Mouse (Mus musculus): ENCODE data around the gene Gpatch2l. TPM values are rescaled to one million over a fixed set of nuclear protein-coding genes. Genes with fewer than 3 reads are reported as not detected.

Gpatch2l gene
- polyA plus RNA-seq, 1 experiment from 2014 or later = 16.7 TPM

DNA sequence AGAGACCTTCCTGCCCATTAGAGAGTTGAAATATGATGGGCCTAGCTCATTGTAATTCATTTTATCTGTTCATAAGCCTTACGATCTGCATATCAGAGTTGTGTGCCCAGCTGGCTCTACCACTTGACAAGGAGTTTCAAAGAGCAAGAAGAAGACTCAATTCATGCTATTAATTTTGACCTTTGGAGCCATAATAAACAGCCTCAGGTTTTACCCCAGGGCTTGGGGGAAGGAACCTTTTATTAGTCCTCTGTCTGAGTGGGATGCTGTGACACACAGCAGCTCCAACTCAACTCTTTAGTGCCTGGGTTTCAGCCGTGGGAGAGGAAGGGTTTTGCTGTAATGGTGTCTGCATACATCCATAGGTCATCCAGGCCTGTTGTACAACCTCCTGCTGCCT is 32.6 kb downstream of the Gpatch2l start:
- H3K27me3 ChIP-seq (ENCODE audit: control insufficient read depth, insufficient read depth, low read length) = no peaks in the 10 kb centered on the region
- ATAC-seq (ENCODE audit: low FRiP score) (no peak), DNase-seq (ENCODE audit: low spot score, missing footprints) (no peak)
- no peak overlapping the region for H3K4me3 ChIP-seq (ENCODE audit: low read depth, low read length)
- no peak overlapping the region for H3K4me2 ChIP-seq
- H3K4me1 ChIP-seq (ENCODE audit: control insufficient read depth, insufficient read depth, low read length) = peaks cover 7% of the 10 kb centered on the region
- no peaks in the 10 kb centered on the region for H3K9me3 ChIP-seq (ENCODE audit: control insufficient read depth, low read length)
- WGBS = 75% methylated on average over 2 of the region's 2 CpGs
- no peaks in the 10 kb centered on the region for H3K36me3 ChIP-seq (ENCODE audit: control insufficient read depth, insufficient read depth, low read length)
- no peak overlapping the region for H3K27ac ChIP-seq (ENCODE audit: low read depth, low read length)
- H3K9ac ChIP-seq (ENCODE audit: low read length) = no peak overlapping the region

DNA sequence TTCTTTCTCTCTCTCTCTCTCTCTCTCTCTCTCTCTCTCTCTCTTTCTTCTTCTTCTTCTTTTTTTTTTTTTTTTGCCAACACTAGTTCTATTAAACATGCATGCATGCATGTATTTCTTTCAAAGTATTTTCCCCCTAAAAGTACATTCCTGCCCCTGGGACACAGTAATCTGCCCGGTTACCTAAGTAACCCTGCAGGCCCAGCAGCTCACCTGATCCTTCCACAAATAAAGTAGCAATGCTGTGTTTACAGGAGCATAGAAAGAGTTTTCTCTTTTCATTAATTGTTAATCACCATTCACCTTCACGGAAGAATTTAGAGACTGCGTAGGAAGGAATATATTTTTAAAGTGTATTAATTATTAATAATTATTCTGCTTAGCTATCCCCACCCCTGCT is 34.1 kb downstream of the Gpatch2l start:
- Histone ChIP-seq H3K27ac (ENCODE audit: low read depth, low read length) (no peak overlapping the region), H3K4me3 (ENCODE audit: low read depth, low read length) (no peak overlapping the region), H3K4me2 (no peak overlapping the region), H3K9me3 (ENCODE audit: control insufficient read depth, low read length) (no peaks in the 10 kb centered on the region), H3K27me3 (ENCODE audit: control insufficient read depth, insufficient read depth, low read length) (no peaks in the 10 kb centered on the region), H3K36me3 (ENCODE audit: control insufficient read depth, insufficient read depth, low read length) (no peaks in the 10 kb centered on the region), H3K9ac (ENCODE audit: low read length) (no peak overlapping the region), H3K4me1 (ENCODE audit: control insufficient read depth, insufficient read depth, low read length) (peaks cover 9% of the 10 kb centered on the region)
- 86% methylated on average over 3 of the region's 3 CpGs for WGBS
- DNase-seq (ENCODE audit: low spot score, missing footprints) = no peak
- ATAC-seq (ENCODE audit: low FRiP score) = no peak

DNA sequence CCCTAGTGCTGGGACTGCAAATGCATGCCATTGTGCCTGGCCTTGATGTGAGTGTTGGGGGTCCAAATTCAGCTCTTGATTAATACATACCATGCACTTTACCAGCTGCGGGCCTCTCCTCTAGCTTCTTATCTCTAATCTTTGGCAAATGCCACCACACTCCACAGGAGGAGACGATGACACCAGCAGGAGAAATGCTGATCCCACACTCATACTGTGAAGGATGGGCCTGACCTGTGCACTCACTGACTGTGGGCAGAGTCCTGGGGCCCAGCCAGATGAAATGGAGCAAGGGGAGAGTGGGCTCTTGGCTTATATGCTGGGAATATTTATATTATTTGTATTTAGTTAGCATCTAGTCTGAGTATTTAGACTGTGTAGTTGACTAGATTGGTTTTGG is 34.8 kb downstream of the Gpatch2l start:
- ATAC-seq (ENCODE audit: low FRiP score) (no peak), DNase-seq (ENCODE audit: low spot score, missing footprints) (no peak)
- H3K27ac ChIP-seq (ENCODE audit: low read depth, low read length) = no peak overlapping the region
- H3K27me3 ChIP-seq (ENCODE audit: control insufficient read depth, insufficient read depth, low read length) = no peaks in the 10 kb centered on the region
- no peaks in the 10 kb centered on the region for H3K9me3 ChIP-seq (ENCODE audit: control insufficient read depth, low read length)
- no peak overlapping the region for H3K4me3 ChIP-seq (ENCODE audit: low read depth, low read length)
- H3K4me1 ChIP-seq (ENCODE audit: control insufficient read depth, insufficient read depth, low read length) = peaks cover 9% of the 10 kb centered on the region
- no peak overlapping the region for H3K9ac ChIP-seq (ENCODE audit: low read length)
- WGBS = 57% methylated on average over 2 of the region's 2 CpGs
- H3K36me3 ChIP-seq (ENCODE audit: control insufficient read depth, insufficient read depth, low read length) = no peaks in the 10 kb centered on the region
- H3K4me2 ChIP-seq = no peak overlapping the region

DNA sequence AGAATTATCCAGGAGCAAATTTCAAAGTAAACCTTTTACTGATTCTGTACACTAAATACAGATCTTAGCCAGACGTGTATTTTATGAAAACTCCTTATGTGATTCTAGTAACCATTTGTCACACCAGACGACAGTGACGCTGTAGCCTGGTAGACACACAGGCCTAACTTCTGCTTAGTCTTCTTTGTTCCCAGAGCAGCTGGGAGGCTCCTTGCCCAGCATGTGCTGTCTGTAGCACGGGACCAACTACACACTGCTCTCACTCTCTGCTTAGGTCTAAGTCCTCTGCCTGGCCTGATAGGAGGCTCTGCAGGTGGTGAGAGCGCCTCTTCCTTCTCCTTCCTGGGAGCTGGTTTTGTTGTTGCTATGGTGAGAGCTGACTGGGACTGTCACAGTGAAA is 35.2 kb downstream of the Gpatch2l start:
- Histone ChIP-seq H3K4me3 (ENCODE audit: low read depth, low read length) (no peak overlapping the region), H3K27ac (ENCODE audit: low read depth, low read length) (no peak overlapping the region), H3K36me3 (ENCODE audit: control insufficient read depth, insufficient read depth, low read length) (no peaks in the 10 kb centered on the region), H3K9me3 (ENCODE audit: control insufficient read depth, low read length) (no peaks in the 10 kb centered on the region), H3K27me3 (ENCODE audit: control insufficient read depth, insufficient read depth, low read length) (no peaks in the 10 kb centered on the region), H3K9ac (ENCODE audit: low read length) (0 out of 2 replicates have a peak overlapping the region, but pooled peaks have one; percentile 10), H3K4me2 (no peak overlapping the region), H3K4me1 (ENCODE audit: control insufficient read depth, insufficient read depth, low read length) (peaks cover 9% of the 10 kb centered on the region)
- ATAC-seq (ENCODE audit: low FRiP score) = no peak
- 38% methylated on average over 5 of the region's 5 CpGs for WGBS
- DNase-seq (ENCODE audit: low spot score, missing footprints) = no peak

DNA sequence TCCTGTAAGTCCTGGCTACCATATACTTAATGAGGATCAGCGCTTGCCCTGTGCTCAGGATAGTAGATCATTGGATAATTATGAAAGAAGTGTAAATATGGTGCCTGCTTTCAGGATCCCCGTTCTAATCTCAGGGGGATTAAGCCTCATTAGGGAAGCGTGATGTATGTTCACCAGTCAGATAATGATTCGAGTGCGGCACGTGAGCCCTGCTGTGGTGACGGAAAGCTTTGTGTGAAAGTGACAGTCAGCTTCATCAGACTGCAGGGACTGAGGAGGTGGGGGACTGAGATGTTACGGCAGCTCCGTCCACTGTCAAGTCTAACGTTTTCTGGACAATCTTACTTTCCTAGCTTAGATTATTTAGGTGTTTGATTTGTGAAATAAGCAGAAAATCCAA is 38.3 kb downstream of the Gpatch2l start:
- Histone ChIP-seq H3K27me3 (ENCODE audit: control insufficient read depth, insufficient read depth, low read length) (no peaks in the 10 kb centered on the region; the same call in 1 of the 2 replicates), H3K9ac (ENCODE audit: low read length) (no peak overlapping the region), H3K4me1 (ENCODE audit: control insufficient read depth, insufficient read depth, low read length) (peaks cover 20% of the 10 kb centered on the region), H3K27ac (ENCODE audit: low read depth, low read length) (no peak overlapping the region), H3K36me3 (ENCODE audit: control insufficient read depth, insufficient read depth, low read length) (no peaks in the 10 kb centered on the region), H3K4me3 (ENCODE audit: low read depth, low read length) (no peak overlapping the region), H3K4me2 (no peak overlapping the region), H3K9me3 (ENCODE audit: control insufficient read depth, low read length) (no peaks in the 10 kb centered on the region)
- DNase-seq (ENCODE audit: low spot score, missing footprints) = no peak
- ATAC-seq (ENCODE audit: low FRiP score) = peak; percentile 69; the same call in 1 of the 2 replicates
- WGBS = 40% methylated on average over 10 of the region's 10 CpGs

DNA sequence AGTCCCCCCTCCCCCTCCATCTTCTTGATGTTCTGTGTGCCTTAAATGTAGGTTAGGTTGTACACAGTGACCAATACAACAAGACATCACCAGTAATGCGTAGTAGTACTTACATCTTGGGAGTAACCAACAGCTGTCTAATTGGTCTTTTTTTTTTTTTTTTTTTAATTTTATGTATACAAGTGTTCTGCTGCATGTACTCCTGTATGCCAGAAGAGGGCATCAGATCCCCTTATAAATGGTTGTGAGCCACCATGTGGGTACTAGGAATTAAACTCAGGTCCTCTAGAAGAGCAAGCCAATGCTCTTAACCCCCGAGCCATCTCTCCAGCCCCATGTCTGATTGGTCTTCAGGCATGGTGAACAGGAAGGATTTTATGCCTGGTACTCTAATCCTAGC is 44.0 kb downstream of the Gpatch2l start:
- Histone ChIP-seq H3K4me1 (ENCODE audit: control insufficient read depth, insufficient read depth, low read length) (peaks cover 11% of the 10 kb centered on the region), H3K9me3 (ENCODE audit: control insufficient read depth, low read length) (no peaks in the 10 kb centered on the region), H3K27me3 (ENCODE audit: control insufficient read depth, insufficient read depth, low read length) (no peaks in the 10 kb centered on the region; the same call in 1 of the 2 replicates), H3K4me2 (no peak overlapping the region), H3K9ac (ENCODE audit: low read length) (no peak overlapping the region), H3K4me3 (ENCODE audit: low read depth, low read length) (no peak overlapping the region), H3K27ac (ENCODE audit: low read depth, low read length) (no peak overlapping the region), H3K36me3 (ENCODE audit: control insufficient read depth, insufficient read depth, low read length) (peaks cover 2% of the 10 kb centered on the region; the same call in 1 of the 2 replicates)
- WGBS = 98% methylated on average over 2 of the region's 2 CpGs
- no peak for DNase-seq (ENCODE audit: low spot score, missing footprints)
- ATAC-seq (ENCODE audit: low FRiP score) = no peak

DNA sequence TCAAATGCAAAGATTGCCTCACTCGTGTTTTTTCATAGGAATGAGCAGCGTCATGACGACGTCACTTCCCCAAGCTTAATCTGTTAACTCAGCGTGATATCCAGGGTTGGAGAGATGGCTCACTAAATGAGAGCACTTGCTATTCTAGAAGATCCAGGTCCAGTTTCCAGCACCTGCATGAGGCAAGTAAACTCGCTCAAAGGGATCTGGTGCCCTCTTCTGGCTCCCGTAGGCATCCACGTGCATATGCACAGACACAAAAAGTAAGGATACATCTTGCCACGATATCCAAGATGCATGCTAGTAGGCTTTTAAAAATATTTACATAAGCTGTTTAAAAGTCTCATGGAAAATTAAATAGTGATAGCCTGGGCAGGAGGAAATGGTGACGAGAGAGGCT is 55.8 kb downstream of the Gpatch2l start:
- WGBS = 79% methylated on average over 10 of the region's 10 CpGs
- DNase-seq (ENCODE audit: low spot score, missing footprints) = peak; percentile 39
- Histone ChIP-seq H3K27ac (ENCODE audit: low read depth, low read length) (no peak overlapping the region), H3K27me3 (ENCODE audit: control insufficient read depth, insufficient read depth, low read length) (no peaks in the 10 kb centered on the region), H3K36me3 (ENCODE audit: control insufficient read depth, insufficient read depth, low read length) (no peaks in the 10 kb centered on the region), H3K9ac (ENCODE audit: low read length) (no peak overlapping the region), H3K4me3 (ENCODE audit: low read depth, low read length) (no peak overlapping the region), H3K4me2 (no peak overlapping the region), H3K4me1 (ENCODE audit: control insufficient read depth, insufficient read depth, low read length) (no peaks in the 10 kb centered on the region), H3K9me3 (ENCODE audit: control insufficient read depth, low read length) (no peaks in the 10 kb centered on the region)
- no peak for ATAC-seq (ENCODE audit: low FRiP score)

DNA sequence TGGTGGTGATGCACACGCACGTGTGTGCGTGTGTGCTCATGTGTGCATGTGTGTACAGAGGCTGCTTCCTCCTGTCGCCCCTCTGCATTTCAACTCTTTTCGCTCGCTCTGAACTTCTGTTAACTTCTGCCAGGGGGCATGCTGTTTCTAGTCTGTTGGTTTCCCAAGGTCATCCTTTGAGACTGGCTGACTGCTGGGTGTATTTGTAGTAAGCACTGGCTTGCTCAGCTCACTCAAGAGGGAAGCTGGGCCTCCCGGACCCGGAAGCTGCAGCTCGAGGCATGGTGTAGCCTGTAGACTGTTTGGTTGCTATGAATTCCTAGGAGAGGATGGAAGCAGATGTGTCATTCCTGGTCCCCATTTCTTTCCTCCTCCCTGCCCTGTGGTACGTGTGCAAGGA is 61.3 kb downstream of the Gpatch2l start:
- no peaks in the 10 kb centered on the region for H3K4me1 ChIP-seq (ENCODE audit: control insufficient read depth, insufficient read depth, low read length)
- H3K27ac ChIP-seq (ENCODE audit: low read depth, low read length) = no peak overlapping the region
- H3K9ac ChIP-seq (ENCODE audit: low read length) = no peak overlapping the region
- 89% methylated on average over 10 of the region's 10 CpGs for WGBS
- H3K9me3 ChIP-seq (ENCODE audit: control insufficient read depth, low read length) = no peaks in the 10 kb centered on the region
- no peak for DNase-seq (ENCODE audit: low spot score, missing footprints)
- no peak overlapping the region for H3K4me2 ChIP-seq
- H3K36me3 ChIP-seq (ENCODE audit: control insufficient read depth, insufficient read depth, low read length) = no peaks in the 10 kb centered on the region
- no peak overlapping the region for H3K4me3 ChIP-seq (ENCODE audit: low read depth, low read length)
- no peak for ATAC-seq (ENCODE audit: low FRiP score)
- no peaks in the 10 kb centered on the region for H3K27me3 ChIP-seq (ENCODE audit: control insufficient read depth, insufficient read depth, low read length)

DNA sequence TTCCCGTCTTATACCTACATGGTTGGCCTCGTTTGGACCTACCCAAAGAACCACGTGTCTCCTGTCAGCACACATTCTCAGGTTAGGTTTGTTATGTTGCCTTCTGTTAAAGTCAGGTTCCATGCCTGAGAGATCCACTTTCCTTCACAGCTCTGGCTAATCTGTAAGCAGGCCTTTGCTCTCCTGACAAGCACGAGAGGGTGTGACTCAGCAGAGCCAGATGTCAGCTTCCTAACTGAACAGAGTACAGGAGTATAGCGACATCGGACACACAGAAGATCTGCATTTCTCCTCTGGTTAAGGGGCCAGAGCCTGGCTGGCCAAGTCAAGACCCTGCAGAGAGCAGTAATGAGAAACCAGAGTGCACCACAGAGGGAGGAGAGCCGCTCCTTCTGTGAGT is 63.4 kb downstream of the Gpatch2l start:
- no peaks in the 10 kb centered on the region for H3K36me3 ChIP-seq (ENCODE audit: control insufficient read depth, insufficient read depth, low read length)
- H3K4me3 ChIP-seq (ENCODE audit: low read depth, low read length) = no peak overlapping the region
- DNase-seq (ENCODE audit: low spot score, missing footprints) = no peak
- no peaks in the 10 kb centered on the region for H3K9me3 ChIP-seq (ENCODE audit: control insufficient read depth, low read length)
- H3K4me2 ChIP-seq = no peak overlapping the region; the same call in 1 of the 2 replicates
- no peak for ATAC-seq (ENCODE audit: low FRiP score)
- WGBS = 64% methylated on average over 7 of the region's 7 CpGs
- H3K27me3 ChIP-seq (ENCODE audit: control insufficient read depth, insufficient read depth, low read length) = no peaks in the 10 kb centered on the region
- H3K27ac ChIP-seq (ENCODE audit: low read depth, low read length) = no peak overlapping the region
- no peak overlapping the region for H3K9ac ChIP-seq (ENCODE audit: low read length)
- no peaks in the 10 kb centered on the region for H3K4me1 ChIP-seq (ENCODE audit: control insufficient read depth, insufficient read depth, low read length)

All from midbrain, embryonic 11.5 days (tissue).